Mouse (Mus musculus) c-Kit-positive CD71-positive TER-119-positive erythroid progenitor cells, embryonic 14.5 days (primary cell): ENCODE results near the gene Klhl2.

ENCODE experiments used
- DNase-seq: peaks from one replicate; pipeline ENCODE4 v3.0.0-alpha.2; 2013; ENCODE audit warnings: low spot score

The Klhl2 gene

GRCm38 (mm10) chr8:64849897-64850541 lies at the start of gene Klhl2:
Gene Klhl2, minus strand, starts transcription at chr8:64850017.
- DNase-seq: peak; percentile 16

- DNase-seq: no peak
These were observed 48.9 kb upstream of the Klhl2 start for GRCm38 (mm10) chr8:64898710-64899109.

GRCm38 (mm10) chr8:64896731-64897130 lies 46.9 kb upstream of the Klhl2 start:
- no peak for DNase-seq

GRCm38 (mm10) chr8:64880619-64881200 lies 30.9 kb upstream of the Klhl2 start:
- DNase-seq: no peak

- no peak for DNase-seq
These were observed 28.0 kb upstream of the Klhl2 start for GRCm38 (mm10) chr8:64877630-64878312.

GRCm38 (mm10) chr8:64871469-64872165 lies 21.8 kb upstream of the Klhl2 start:
- no peak for DNase-seq

GRCm38 (mm10) chr8:64870218-64870617 lies 20.4 kb upstream of the Klhl2 start:
- DNase-seq: no peak

GRCm38 (mm10) chr8:64849091-64849896 lies 523 bp downstream of the Klhl2 start:
- no peak for DNase-seq

GRCm38 (mm10) chr8:64848245-64848785 lies 1.5 kb downstream of the Klhl2 start:
- DNase-seq: no peak

GRCm38 (mm10) chr8:64847650-64848049 lies 2.2 kb downstream of the Klhl2 start:
- no peak for DNase-seq

- DNase-seq: no peak
These were observed 2.6 kb downstream of the Klhl2 start for GRCm38 (mm10) chr8:64847241-64847640.

GRCm38 (mm10) chr8:64845314-64845713 lies 4.5 kb downstream of the Klhl2 start:
- DNase-seq: no peak

GRCm38 (mm10) chr8:64844043-64844481 lies 5.8 kb downstream of the Klhl2 start:
- DNase-seq: no peak

GRCm38 (mm10) chr8:64843168-64843567 lies 6.6 kb downstream of the Klhl2 start:
- DNase-seq: no peak

- no peak for DNase-seq
These were observed 7.9 kb downstream of the Klhl2 start for GRCm38 (mm10) chr8:64841747-64842406.

GRCm38 (mm10) chr8:64839628-64840027 lies 10.2 kb downstream of the Klhl2 start:
- no peak for DNase-seq

- DNase-seq: no peak
These were observed 14.2 kb downstream of the Klhl2 start for GRCm38 (mm10) chr8:64835475-64836122.

- DNase-seq: no peak
These were observed 15.5 kb downstream of the Klhl2 start for GRCm38 (mm10) chr8:64834071-64834877.

- DNase-seq: no peak
These were observed 17.2 kb downstream of the Klhl2 start for GRCm38 (mm10) chr8:64832581-64833135.
